Mouse (Mus musculus): Measurements from ENCODE around the gene Tomm40l. TPM values are rescaled to one million over a fixed set of nuclear protein-coding genes. Genes with fewer than 3 reads are reported as not detected.
A peak's percentile ranks its signal among the peaks of the same experiment; 100 is the strongest.

Gene Tomm40l
- polyA plus RNA-seq, 1 experiment from 2014 or later: 34.4 TPM

DNA sequence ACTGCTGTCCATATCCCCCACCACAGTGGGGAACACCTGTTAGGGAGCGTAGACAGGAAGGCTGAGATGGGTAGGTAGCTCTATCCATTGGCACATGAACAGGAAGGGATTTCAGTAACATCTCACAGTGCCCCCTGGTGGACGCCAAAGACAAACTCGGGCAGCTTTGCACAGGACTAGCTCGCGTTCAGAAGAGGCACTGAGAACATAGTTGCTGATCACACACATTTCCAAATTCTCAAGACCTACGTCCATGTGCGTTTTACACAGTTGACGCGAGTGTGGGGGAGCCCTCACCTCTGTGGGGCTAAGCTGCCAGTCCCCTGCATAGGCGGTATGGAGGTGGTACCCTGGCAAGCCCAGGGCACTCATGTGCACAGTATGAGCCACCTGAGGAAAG, 1.4 kb downstream of the Tomm40l start:
- Histone ChIP-seq H3K27me3 (no peaks in the 10 kb centered on the region), H3K4me2 (replicated peaks) (peak overlapping the region; percentile 84), H3K9me3 (no peaks in the 10 kb centered on the region), H3K9ac (0 out of 2 replicates have a peak overlapping the region, but pooled peaks have one; percentile 31), H3K36me3 (peaks cover 25% of the 10 kb centered on the region), H3K4me3 (peak overlapping the region; percentile 66), H3K27ac (no peak overlapping the region), H3K4me1 (peaks cover 11% of the 10 kb centered on the region)
- ATAC-seq (ENCODE audit: low FRiP score, low read depth): no peak
- 8% methylated on average over 10 of the region's 10 CpGs for WGBS

DNA sequence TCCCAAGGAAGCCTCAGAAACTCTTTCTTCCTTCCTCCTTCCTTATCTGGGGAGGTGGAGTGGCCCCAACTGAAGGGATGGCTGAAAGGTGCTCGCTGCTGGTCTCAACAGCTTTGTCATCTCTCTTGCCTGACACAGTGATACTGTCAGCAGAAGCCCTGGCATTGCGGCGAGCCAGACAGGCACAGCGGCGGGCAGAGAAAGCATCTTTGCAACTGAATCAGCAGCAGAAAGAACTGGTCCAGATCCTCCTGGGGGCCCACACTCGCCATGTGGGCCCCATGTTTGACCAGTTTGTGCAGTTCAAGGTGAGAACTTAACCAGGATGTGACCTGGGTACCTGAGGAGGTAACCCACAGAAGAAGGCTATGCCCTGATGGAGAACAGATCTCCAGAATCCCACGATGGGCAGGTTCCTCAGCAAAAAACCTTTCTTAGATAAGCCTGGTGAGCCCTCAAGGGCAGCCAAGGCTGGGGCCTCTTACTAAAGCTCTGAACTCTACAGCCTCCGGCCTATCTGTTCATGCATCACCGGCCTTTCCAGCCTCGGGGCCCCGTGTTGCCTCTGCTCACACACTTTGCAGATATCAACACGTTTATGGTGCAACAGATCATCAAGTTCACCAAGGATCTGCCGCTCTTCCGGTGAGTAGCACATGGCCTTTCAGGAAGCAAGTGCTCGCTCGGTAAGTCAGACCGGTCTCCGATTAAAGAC, 5.9 kb downstream of the Tomm40l start:
- no peak overlapping the region for H3K4me2 ChIP-seq (replicated peaks)
- peaks cover 25% of the 10 kb centered on the region for H3K36me3 ChIP-seq
- WGBS: 90% methylated on average over 18 of the region's 18 CpGs
- no peaks in the 10 kb centered on the region for H3K27me3 ChIP-seq
- H3K4me3 ChIP-seq: no peak overlapping the region
- H3K27ac ChIP-seq: no peak overlapping the region
- peaks cover 6% of the 10 kb centered on the region for H3K4me1 ChIP-seq
- ATAC-seq (ENCODE audit: low FRiP score, low read depth): no peak
- no peaks in the 10 kb centered on the region for H3K9me3 ChIP-seq
- H3K9ac ChIP-seq: no peak overlapping the region

GRCm38 (mm10) chr1:171213801-171214496, 8.4 kb downstream of the Tomm40l start, which contains the start of gene Nr1i3:
TSS of gene Nr1i3 (plus strand) at chr1:171213970.
- Histone ChIP-seq H3K4me1 (no peaks in the 10 kb centered on the region), H3K4me3 (no peak within 1 kb of the TSS), H3K36me3 (peaks cover 11% of the 10 kb centered on the region), H3K9me3 (no peaks in the 10 kb centered on the region), H3K9ac (no peak within 1 kb of the TSS), H3K27me3 (no peaks in the 10 kb centered on the region), H3K4me2 (replicated peaks) (no peak within 1 kb of the TSS), H3K27ac (no peak within 1 kb of the TSS)
- WGBS: 69% methylated on average over 10 of the region's 10 CpGs
- ATAC-seq (ENCODE audit: low FRiP score, low read depth): no peak

GRCm38 (mm10) chr1:171212854-171213253, 9.5 kb downstream of the Tomm40l start:
- WGBS: 58% methylated on average over 3 of the region's 3 CpGs
- no peak for ATAC-seq (ENCODE audit: low FRiP score, low read depth)
- no peaks in the 10 kb centered on the region for H3K9me3 ChIP-seq

GRCm38 (mm10) chr1:171209409-171209808, 12.9 kb downstream of the Tomm40l start:
- Histone ChIP-seq H3K4me2 (replicated peaks) (no peak overlapping the region), H3K27me3 (peaks cover 6% of the 10 kb centered on the region; the same call in 1 of the 2 replicates), H3K9ac (no peak overlapping the region), H3K36me3 (no peaks in the 10 kb centered on the region), H3K4me1 (no peaks in the 10 kb centered on the region), H3K4me3 (no peak overlapping the region), H3K9me3 (no peaks in the 10 kb centered on the region), H3K27ac (no peak overlapping the region)
- ATAC-seq (ENCODE audit: low FRiP score, low read depth): no peak
- WGBS: 29% methylated on average over 4 of the region's 4 CpGs

More at GRCm38 (mm10) chr1:171212854-171213253, 9.5 kb downstream of the Tomm40l start:
- H3K27ac ChIP-seq: no peak overlapping the region
- no peaks in the 10 kb centered on the region for H3K27me3 ChIP-seq
- H3K4me3 ChIP-seq: no peak overlapping the region
- H3K9ac ChIP-seq: no peak overlapping the region
- peaks cover 4% of the 10 kb centered on the region for H3K36me3 ChIP-seq
- H3K4me1 ChIP-seq: no peaks in the 10 kb centered on the region
- no peak overlapping the region for H3K4me2 ChIP-seq (replicated peaks)

- no peak for ATAC-seq (ENCODE audit: low FRiP score, low read depth)
- H3K27ac ChIP-seq: no peak overlapping the region
Observed at GRCm38 (mm10) chr1:171205704-171206493, 16.4 kb downstream of the Tomm40l start.

DNA sequence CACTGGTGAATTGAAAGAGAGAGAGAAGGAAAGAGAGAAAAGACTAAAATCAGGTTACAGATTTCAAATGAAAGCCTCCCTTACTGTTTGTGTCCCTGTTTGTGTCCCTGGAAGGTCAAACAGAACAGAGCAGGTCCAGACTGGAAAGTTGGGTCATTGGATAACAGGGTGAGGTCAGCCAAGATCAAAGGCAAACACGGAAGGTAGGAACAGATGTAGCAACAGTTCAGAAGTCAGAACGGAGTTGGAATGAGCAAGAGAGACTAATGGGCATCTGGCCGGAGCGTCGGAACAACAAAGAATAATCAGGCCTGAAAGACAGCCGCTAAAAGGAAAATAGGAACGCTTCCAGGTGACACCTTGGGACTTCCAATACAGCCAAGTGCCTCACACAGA, 18.1 kb downstream of the Tomm40l start:
- Histone ChIP-seq H3K9me3 (no peaks in the 10 kb centered on the region), H3K36me3 (no peaks in the 10 kb centered on the region), H3K4me1 (no peaks in the 10 kb centered on the region), H3K4me3 (no peak overlapping the region), H3K4me2 (replicated peaks) (no peak overlapping the region), H3K27me3 (peaks cover 6% of the 10 kb centered on the region; the same call in 1 of the 2 replicates), H3K27ac (no peak overlapping the region), H3K9ac (no peak overlapping the region)
- no peak for ATAC-seq (ENCODE audit: low FRiP score, low read depth)
- WGBS: 24% methylated on average over 7 of the region's 7 CpGs

More at GRCm38 (mm10) chr1:171205704-171206493, 16.4 kb downstream of the Tomm40l start:
- no peaks in the 10 kb centered on the region for H3K36me3 ChIP-seq
- H3K4me3 ChIP-seq: no peak overlapping the region
- no peaks in the 10 kb centered on the region for H3K9me3 ChIP-seq
- H3K9ac ChIP-seq: no peak overlapping the region
- no peak overlapping the region for H3K4me2 ChIP-seq (replicated peaks)
- 73% methylated on average over 6 of the region's 6 CpGs for WGBS
- H3K4me1 ChIP-seq: no peaks in the 10 kb centered on the region
- H3K27me3 ChIP-seq: peaks cover 6% of the 10 kb centered on the region; the same call in 1 of the 2 replicates

GRCm38 (mm10) chr1:171203471-171204248, 18.7 kb downstream of the Tomm40l start:
- Histone ChIP-seq H3K36me3 (no peaks in the 10 kb centered on the region), H3K4me2 (replicated peaks) (no peak overlapping the region), H3K27ac (no peak overlapping the region), H3K4me3 (no peak overlapping the region), H3K9ac (no peak overlapping the region), H3K27me3 (peaks cover 6% of the 10 kb centered on the region; the same call in 1 of the 2 replicates), H3K9me3 (no peaks in the 10 kb centered on the region), H3K4me1 (no peaks in the 10 kb centered on the region)
- no peak for ATAC-seq (ENCODE audit: low FRiP score, low read depth)
- 62% methylated on average over 10 of the region's 11 CpGs for WGBS

DNA sequence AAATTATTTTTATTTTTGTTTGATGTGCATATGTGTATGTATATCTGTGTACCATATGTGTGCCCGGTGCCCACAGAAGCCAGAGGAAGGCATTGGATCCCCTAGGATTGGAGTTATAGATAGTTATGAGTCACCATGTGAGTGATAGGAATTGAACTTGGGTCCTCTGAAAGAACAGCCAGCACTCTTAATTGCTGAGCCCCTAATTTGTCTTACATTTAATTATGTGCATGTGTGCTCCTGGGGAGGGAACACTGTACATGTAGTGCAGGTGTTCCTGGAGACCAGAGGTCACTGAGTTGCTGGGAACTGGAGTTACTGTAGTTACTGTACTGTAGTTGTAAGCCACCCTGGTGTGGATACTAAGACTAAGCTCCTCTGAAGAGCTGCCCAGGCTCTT, 21.5 kb downstream of the Tomm40l start:
- Histone ChIP-seq H3K4me1 (peaks cover 6% of the 10 kb centered on the region), H3K27ac (no peak overlapping the region), H3K27me3 (peaks cover 31% of the 10 kb centered on the region), H3K9ac (no peak overlapping the region), H3K4me3 (no peak overlapping the region), H3K36me3 (no peaks in the 10 kb centered on the region), H3K9me3 (no peaks in the 10 kb centered on the region), H3K4me2 (replicated peaks) (no peak overlapping the region)
- ATAC-seq (ENCODE audit: low FRiP score, low read depth): no peak
- 96% methylated on average over 1 of the region's 1 CpGs for WGBS

GRCm38 (mm10) chr1:171199532-171199931, 22.8 kb downstream of the Tomm40l start:
- peaks cover 14% of the 10 kb centered on the region for H3K4me1 ChIP-seq
- H3K27ac ChIP-seq: no peak overlapping the region
- H3K27me3 ChIP-seq: peaks cover 39% of the 10 kb centered on the region
- ATAC-seq (ENCODE audit: low FRiP score, low read depth): no peak
- H3K9me3 ChIP-seq: no peaks in the 10 kb centered on the region
- no peaks in the 10 kb centered on the region for H3K36me3 ChIP-seq
- no peak overlapping the region for H3K9ac ChIP-seq
- WGBS: 67% methylated on average over 1 of the region's 1 CpGs
- no peak overlapping the region for H3K4me2 ChIP-seq (replicated peaks)
- no peak overlapping the region for H3K4me3 ChIP-seq

DNA sequence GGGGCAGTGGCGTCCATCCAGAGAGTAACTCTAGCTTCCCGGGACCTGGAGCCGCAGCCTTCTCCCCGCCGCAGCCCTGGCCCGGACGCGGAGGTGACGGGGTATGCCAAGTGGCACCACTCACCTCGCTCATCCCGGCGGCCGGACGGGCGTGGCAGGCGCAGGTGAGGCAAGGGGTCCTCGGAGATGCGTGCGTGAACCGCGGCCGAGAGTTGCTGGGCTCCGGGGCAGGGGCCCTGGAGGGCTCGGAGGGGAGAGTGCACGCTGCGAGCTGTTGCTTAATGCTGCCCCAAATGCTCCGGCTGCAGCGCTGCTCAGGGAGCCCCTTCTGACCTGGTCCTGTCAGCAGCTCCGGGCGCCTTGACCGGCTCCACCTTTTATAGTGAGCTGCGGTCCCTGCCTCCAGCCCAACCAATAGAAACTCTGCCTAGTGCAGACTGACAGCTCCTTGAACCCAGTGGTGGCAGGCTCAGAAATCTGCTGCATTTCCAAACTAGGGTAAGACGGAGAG, 26.4 kb downstream of the Tomm40l start, which contains the start of gene Pcp4l1:
TSS of gene Pcp4l1 (minus strand) at position 382 of the 511 bp plus-strand sequence.
- peak within 1 kb of the TSS; percentile 97 for H3K4me2 ChIP-seq (replicated peaks)
- peak within 1 kb of the TSS; percentile 64 for H3K9ac ChIP-seq
- peaks cover 29% of the 10 kb centered on the region for H3K4me1 ChIP-seq
- no peak within 1 kb of the TSS for H3K27ac ChIP-seq
- peaks cover 72% of the 10 kb centered on the region for H3K27me3 ChIP-seq
- peak within 1 kb of the TSS; percentile 57 for H3K4me3 ChIP-seq
- peak; percentile 78; the same call in 1 of the 2 replicates for ATAC-seq (ENCODE audit: low FRiP score, low read depth)
- 0% methylated on average over 33 of the region's 33 CpGs for WGBS
- H3K36me3 ChIP-seq: no peaks in the 10 kb centered on the region
- no peaks in the 10 kb centered on the region for H3K9me3 ChIP-seq
